Mouse (Mus musculus): ENCODE measurements around the gene Rnf227.

Rnf227 gene

GRCm38 (mm10) chr11:69331929-69332405 is 8.3 kb upstream of the Rnf227 start:
- DNase-seq: peak; percentile 83

- DNase-seq: no peak
Observed at GRCm38 (mm10) chr11:69332713-69333253, 7.5 kb upstream of the Rnf227 start.

GRCm38 (mm10) chr11:69333922-69334321 is 6.3 kb upstream of the Rnf227 start:
- no peak for DNase-seq

GRCm38 (mm10) chr11:69334796-69335195 is 5.5 kb upstream of the Rnf227 start:
- no peak for DNase-seq

- no peak for DNase-seq
Observed at GRCm38 (mm10) chr11:69346441-69346840, 6.2 kb downstream of the Rnf227 start.

GRCm38 (mm10) chr11:69356544-69356943 is 16.3 kb downstream of the Rnf227 start:
- DNase-seq: no peak

GRCm38 (mm10) chr11:69357690-69358089 is 17.4 kb downstream of the Rnf227 start:
- no peak for DNase-seq

- no peak for DNase-seq
Observed at GRCm38 (mm10) chr11:69362021-69362420, 21.8 kb downstream of the Rnf227 start.

- no peak for DNase-seq
Observed at GRCm38 (mm10) chr11:69362479-69362878, 22.2 kb downstream of the Rnf227 start.

- DNase-seq: no peak
Observed at GRCm38 (mm10) chr11:69364376-69364775, 24.1 kb downstream of the Rnf227 start.

GRCm38 (mm10) chr11:69364910-69365309 is 24.6 kb downstream of the Rnf227 start:
- DNase-seq: peak; percentile 95

- no peak for DNase-seq
Observed at GRCm38 (mm10) chr11:69365722-69366121, 25.5 kb downstream of the Rnf227 start.

- peak; percentile 98 for DNase-seq
Observed at GRCm38 (mm10) chr11:69366157-69366854, 26.0 kb downstream of the Rnf227 start.

- DNase-seq: no peak
Observed at GRCm38 (mm10) chr11:69366855-69367615, 26.8 kb downstream of the Rnf227 start.

GRCm38 (mm10) chr11:69367616-69368355 is 27.5 kb downstream of the Rnf227 start:
- peak; percentile 19 for DNase-seq

- peak; percentile 42 for DNase-seq
Observed at GRCm38 (mm10) chr11:69368356-69369214, 28.3 kb downstream of the Rnf227 start.

GRCm38 (mm10) chr11:69369215-69369989 is 29.1 kb downstream of the Rnf227 start, which contains the start of gene Chd3:
Chd3 (minus strand) TSS chr11:69369406.
- DNase-seq: no peak

- DNase-seq: no peak
Observed at GRCm38 (mm10) chr11:69369990-69370816, 29.9 kb downstream of the Rnf227 start.

- no peak for DNase-seq
Observed at GRCm38 (mm10) chr11:69370817-69371215, 30.6 kb downstream of the Rnf227 start.

- DNase-seq: no peak
Observed at GRCm38 (mm10) chr11:69371601-69372000, 31.3 kb downstream of the Rnf227 start.

Data from right cerebral cortex, postnatal 14 days (tissue).